Mouse (Mus musculus) MEL (cell line): Measurements from ENCODE around the gene Car2. TPM values are rescaled to one million over a fixed set of nuclear protein-coding genes. Genes with fewer than 3 reads are reported as not detected.

Experiments
- DNase-seq: peaks from one replicate; pipeline ENCODE4 v3.0.0; 2011; ENCODE audit warnings: low read depth, low spot score
- H3K27ac ChIP-seq: 2 replicates; pipeline ENCODE4 v1.5.1; 2012; ENCODE audit warnings: low read depth, mild to moderate bottlenecking, control low read depth, low read length, moderate library complexity; ENCODE audit not compliant: control insufficient read depth
- H3K27me3 ChIP-seq, 2 experiments: fragments of 150-350 bp in 1 of 2; sonication (generic) in 1 of 2; 2 replicates each; pipeline ENCODE4 v1.6.1; 2012; ENCODE audit warnings: low read length in 2 of 2, mild to moderate bottlenecking in 2 of 2, improper control_type of control experiment in 1 of 2, moderate library complexity in 1 of 2; ENCODE audit not compliant: insufficient read depth in 2 of 2, control insufficient read depth in 1 of 2
- H3K36me3 ChIP-seq, 2 experiments: 2 replicates each; pipeline ENCODE4 v1.6.1; 2012 to 2014; ENCODE audit warnings: low read length in 2 of 2, improper control_type of control experiment in 1 of 2, inconsistent platforms in 1 of 2, mild to moderate bottlenecking in 1 of 2; ENCODE audit not compliant: insufficient read depth in 2 of 2, control insufficient read depth in 1 of 2
- H3K4me1 ChIP-seq, 2 experiments: fragments of 150-350 bp in 1 of 2; sonication (generic) in 1 of 2; 2 replicates each; pipeline ENCODE4 v1.6.1; 2012; ENCODE audit warnings: low read length in 2 of 2, improper control_type of control experiment in 1 of 2, mild to moderate bottlenecking in 1 of 2; ENCODE audit not compliant: insufficient read depth in 2 of 2, control insufficient read depth in 1 of 2
- H3K4me3 ChIP-seq, 2 experiments: fragments of 150-350 bp in 1 of 2; sonication (generic) in 1 of 2; 2 replicates each; pipeline ENCODE4 v1.5.1; 2012; ENCODE audit warnings: low read depth in 2 of 2, low read length in 2 of 2, mild to moderate bottlenecking in 2 of 2, moderate library complexity in 2 of 2, control low read depth in 1 of 2, improper control_type of control experiment in 1 of 2; ENCODE audit not compliant: control insufficient read depth in 1 of 2, insufficient read depth in 1 of 2
- H3K79me2 ChIP-seq: 2 replicates; pipeline ENCODE4 v1.6.1; 2012; ENCODE audit warnings: mild to moderate bottlenecking, low read length, moderate library complexity; ENCODE audit not compliant: control insufficient read depth, poor library complexity, insufficient read depth
- H3K9ac ChIP-seq: 2 replicates; pipeline ENCODE4 v1.6.1; 2012; ENCODE audit warnings: low read depth, mild to moderate bottlenecking, control low read depth, low read length, moderate library complexity; ENCODE audit not compliant: control insufficient read depth, poor library complexity, severe bottlenecking
- H3K9me3 ChIP-seq: fragments of 150-350 bp; sonication (generic); replicated peaks from 2 replicates; pipeline ENCODE4 v1.6.1; 2012; ENCODE audit warnings: mild to moderate bottlenecking, low read length, improper control_type of control experiment, moderate library complexity; ENCODE audit not compliant: insufficient read depth
- BHLHE40 ChIP-seq: IDR thresholded peaks from 2 replicates; pipeline ENCODE4 v1.6.1; 2012; ENCODE audit warnings: low read depth, mild to moderate bottlenecking, inconsistent platforms, low read length, improper control_type of control experiment, borderline replicate concordance
- CHD1 ChIP-seq: IDR thresholded peaks from 2 replicates; pipeline ENCODE4 v1.6.1; 2012; ENCODE audit warnings: low read depth, mild to moderate bottlenecking, inconsistent platforms, low read length, improper control_type of control experiment
- CHD2 ChIP-seq: IDR thresholded peaks from 2 replicates; pipeline ENCODE4 v1.6.1; 2011; ENCODE audit warnings: low read length, improper control_type of control experiment
- E2F4 ChIP-seq: IDR thresholded peaks from 2 replicates; pipeline ENCODE4 v1.6.1; 2011; ENCODE audit warnings: low read depth, low read length, improper control_type of control experiment, borderline replicate concordance
- HCFC1 ChIP-seq: IDR thresholded peaks from 2 replicates; pipeline ENCODE4 v1.6.1; 2012; ENCODE audit warnings: low read depth, mild to moderate bottlenecking, inconsistent platforms, low read length, improper control_type of control experiment, moderate library complexity
- JUND ChIP-seq: IDR thresholded peaks from 2 replicates; pipeline ENCODE4 v1.6.1; 2011; ENCODE audit warnings: low read depth, mild to moderate bottlenecking, improper control_type of control experiment, low read length
- MAX ChIP-seq: IDR thresholded peaks from 2 replicates; pipeline ENCODE4 v1.6.1; 2011; ENCODE audit warnings: low read length, improper control_type of control experiment
- MEF2A ChIP-seq: IDR thresholded peaks from 2 replicates; pipeline ENCODE4 v1.6.1; 2014; ENCODE audit warnings: low read depth, mild to moderate bottlenecking, inconsistent platforms, low read length, improper control_type of control experiment; ENCODE audit not compliant: poor library complexity, insufficient replicate concordance, severe bottlenecking; ENCODE audit errors: extremely low read depth
- MXI1 ChIP-seq: IDR thresholded peaks from 2 replicates; pipeline ENCODE4 v1.6.1; 2011; ENCODE audit warnings: mild to moderate bottlenecking, low read depth, low read length, improper control_type of control experiment
- NELFE ChIP-seq: IDR thresholded peaks from 2 replicates; pipeline ENCODE4 v1.6.1; 2011; ENCODE audit warnings: low read depth, low read length, improper control_type of control experiment
- NRF1 ChIP-seq: IDR thresholded peaks from 2 replicates; pipeline ENCODE4 v1.6.1; 2014; ENCODE audit warnings: low read depth, mild to moderate bottlenecking, inconsistent platforms, low read length, improper control_type of control experiment, moderate library complexity; ENCODE audit not compliant: poor library complexity, insufficient read depth, severe bottlenecking
- POLR2A ChIP-seq, 2 experiments: IDR thresholded peaks; 2 replicates each; pipeline ENCODE4 v1.6.1; 2011 to 2012; ENCODE audit warnings: low read length in 2 of 2, mild to moderate bottlenecking in 2 of 2, control low read depth in 1 of 2, improper control_type of control experiment in 1 of 2, low read depth in 1 of 2, moderate library complexity in 1 of 2; ENCODE audit not compliant: control insufficient read depth in 1 of 2, insufficient read depth in 1 of 2, poor library complexity in 1 of 2
- RAD21 ChIP-seq: IDR thresholded peaks from 2 replicates; pipeline ENCODE4 v1.6.1; 2011; ENCODE audit warnings: mild to moderate bottlenecking, low read depth, low read length, improper control_type of control experiment
- RCOR1 ChIP-seq: IDR thresholded peaks from 2 replicates; pipeline ENCODE4 v1.6.1; 2012; ENCODE audit warnings: low read depth, mild to moderate bottlenecking, inconsistent platforms, low read length, improper control_type of control experiment
- TBP ChIP-seq: IDR thresholded peaks from 2 replicates; pipeline ENCODE4 v1.8.0; 2011; ENCODE audit warnings: low read depth, low read length, improper control_type of control experiment
- USF2 ChIP-seq, 2 experiments: IDR thresholded peaks; 2 replicates each; pipeline ENCODE4 v1.6.1; 2011 to 2012; ENCODE audit warnings: improper control_type of control experiment in 2 of 2, low read length in 2 of 2, borderline replicate concordance in 1 of 2, inconsistent platforms in 1 of 2, low read depth in 1 of 2, mild to moderate bottlenecking in 1 of 2; ENCODE audit not compliant: insufficient read depth in 1 of 2
- ZC3H11A ChIP-seq: IDR thresholded peaks from 2 replicates; pipeline ENCODE4 v1.6.1; 2012; ENCODE audit warnings: low read depth, mild to moderate bottlenecking, inconsistent platforms, low read length, improper control_type of control experiment
- polyA plus RNA-seq, 2 experiments: library from polyadenylated mRNA; stranded (reverse) in 1 of 2; unstranded in 1 of 2; fragments of >175 nt in 1 of 2; fragments of >200 nt in 1 of 2; gene quantifications; 2 replicates each; pipeline versions ENCODE4 v1.2.1 to v1.2.4; 2012; ENCODE audit warnings: low replicate concordance in 2 of 2, low read depth in 1 of 2; ENCODE audit not compliant: insufficient read length in 2 of 2, insufficient read depth in 1 of 2, missing spikeins in 1 of 2
- total RNA-seq: library from RNA; depleted of rRNA; stranded (reverse); fragments of 300-350 nt; gene quantifications from 2 replicates; pipeline ENCODE4 v1.2.3, GENCODE M21; 2012

Car2 gene
- total and polyA plus RNA-seq, 3 experiments, result 109 to 397 (median 369) TPM

- Histone ChIP-seq H3K79me2 (no peaks in the 10 kb centered on the region), H3K4me3 (no peak overlapping the region), H3K36me3 (no peaks in the 10 kb centered on the region), H3K27me3 (no peaks in the 10 kb centered on the region), H3K9ac (no peak overlapping the region), H3K27ac (no peak overlapping the region), H3K4me1 (no peaks in the 10 kb centered on the region), H3K9me3 (no peaks in the 10 kb centered on the region)
- no peak for DNase-seq
- no peak for TF ChIP-seq NELFE
- no peak for TF ChIP-seq CHD1
- TF ChIP-seq JUND, result no peak
- TF ChIP-seq E2F4, result no peak
- no peak for TF ChIP-seq USF2 (IDR thresholded peaks at IDR 0.05; ENCODE audit: borderline replicate concordance in 1 of 2, insufficient read depth in 1 of 2, low read depth in 1 of 2, low read length in 2 of 2)
- no peak for TF ChIP-seq MEF2A
- TF ChIP-seq ZC3H11A, result no peak
- no peak for TF ChIP-seq HCFC1
- TF ChIP-seq RAD21, result no peak
- no peak for TF ChIP-seq TBP
- no peak for TF ChIP-seq POLR2A (IDR thresholded peaks at IDR 0.05; ENCODE audit: control insufficient read depth in 1 of 2, insufficient read depth in 1 of 2, low read depth in 1 of 2, low read length in 2 of 2, poor library complexity in 1 of 2)
- no peak for TF ChIP-seq MXI1
- no peak for TF ChIP-seq CHD2
- no peak for TF ChIP-seq RCOR1
- TF ChIP-seq NRF1, result no peak
- no peak for TF ChIP-seq MAX
- no peak for TF ChIP-seq BHLHE40
These were observed 37.4 kb upstream of the Car2 start for GRCm38 (mm10) chr3:14848587-14849254.

DNA sequence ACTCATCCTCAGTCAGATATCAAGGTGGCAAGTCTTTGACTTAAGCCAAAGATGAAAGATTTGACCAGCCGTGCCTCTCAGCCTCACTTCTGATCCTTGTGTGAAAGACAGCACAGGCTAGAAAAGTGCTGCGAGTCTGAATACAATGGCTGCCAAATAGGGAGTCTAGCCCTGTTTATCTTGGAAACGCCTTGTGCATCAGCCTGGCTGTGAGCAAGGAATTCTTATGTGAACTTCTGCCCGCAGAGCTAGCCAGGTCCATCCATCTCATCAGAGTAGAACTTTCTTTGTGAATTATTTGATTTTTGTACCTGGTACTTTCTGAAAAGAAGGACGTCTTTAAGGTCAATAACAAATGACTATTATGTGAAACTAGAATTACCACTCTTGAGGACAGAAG, 32.1 kb upstream of the Car2 start:
- H3K4me3 ChIP-seq, result no peak overlapping the region
- no peak for DNase-seq
- no peaks in the 10 kb centered on the region for H3K79me2 ChIP-seq
- no peak overlapping the region for H3K9ac ChIP-seq
- no peaks in the 10 kb centered on the region for H3K4me1 ChIP-seq
- no peaks in the 10 kb centered on the region for H3K36me3 ChIP-seq
- no peaks in the 10 kb centered on the region for H3K9me3 ChIP-seq
- no peak for TF ChIP-seq NELFE
- H3K27ac ChIP-seq, result no peak overlapping the region
- H3K27me3 ChIP-seq, result no peaks in the 10 kb centered on the region
